Mouse (Mus musculus) embryonic facial prominence, embryonic 13.5 days (tissue): ENCODE measurements around the gene Cfap161. TPM values are rescaled to one million over a fixed set of nuclear protein-coding genes. Genes with fewer than 3 reads are reported as not detected.

Experiments used
- polyA plus RNA-seq: library from polyadenylated mRNA; unstranded; fragments of >200 nt; fragmentation: Nextera tagmentation; extraction: Ambion mirVana; gene quantifications from 2 replicates; pipeline ENCODE4 v1.2.1, GENCODE M21; 2015

The Cfap161 gene
- polyA plus RNA-seq, 1 experiment from 2014 or later: 0.41 TPM

Other genes with a start within 250 kb of the Cfap161 start
- 0.70 and 1.0 TPM in 2 replicates for gene Tmc3, start 210.0 kb downstream of the Cfap161 start, polyA plus RNA-seq
- 29.2 and 31.0 TPM in 2 replicates for gene Stard5, start 162.9 kb downstream of the Cfap161 start, polyA plus RNA-seq
- 4.7 and 4.9 TPM in 2 replicates for gene Il16, start 49.2 kb downstream of the Cfap161 start, polyA plus RNA-seq
- gene Tlnrd1, start 89.4 kb upstream of the Cfap161 start, polyA plus RNA-seq: 11.0 and 14.0 TPM in 2 replicates
- gene Mesd, start 89.6 kb upstream of the Cfap161 start, polyA plus RNA-seq: 113 and 122 TPM in 2 replicates